Mouse (Mus musculus): ENCODE measurements at regions not wholly inside any gene's neighbourhood (a gene's known extent, or its start where the extent isn't known, plus 50 kb on each side); places are given as distances from the start of the nearest gene placed in this dataset.
"Not testable (repeated sequence)": the region's sequence is repeated elsewhere in the genome, so short reads cannot be mapped to it uniquely, and the experiment has no call there.

DNA sequence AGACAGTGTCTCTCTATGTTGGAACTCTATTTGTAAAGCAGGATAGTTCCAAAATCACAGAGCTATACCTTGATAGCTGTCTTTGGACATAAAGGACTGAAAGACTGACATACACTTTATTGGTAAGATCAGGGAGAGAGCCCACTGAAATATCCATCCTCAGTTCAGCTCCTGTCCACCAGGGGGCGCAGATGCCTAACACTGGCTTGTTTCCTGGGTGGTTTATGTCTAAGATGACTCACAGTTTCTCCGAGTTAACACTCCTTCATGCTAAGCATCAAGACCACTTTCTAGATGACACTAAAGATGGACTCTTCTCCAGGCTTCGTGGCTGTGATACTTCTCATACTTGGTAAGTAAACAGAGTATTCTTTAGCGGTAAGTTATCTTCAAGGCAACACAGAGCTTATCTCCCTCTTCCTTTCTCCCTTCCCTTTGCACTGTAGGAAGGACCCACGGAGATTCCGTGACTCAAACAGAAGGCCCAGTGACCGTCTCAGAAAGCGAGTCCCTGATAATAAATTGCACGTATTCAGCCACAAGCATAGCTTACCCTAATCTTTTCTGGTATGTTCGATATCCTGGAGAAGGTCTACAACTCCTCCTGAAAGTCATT lies 737.2 kb downstream of the Dad1 start:
- in situ Hi-C loops (cut with MboI; ENCODE audit: low sequenced_read_pairs) = not testable (repeated sequence)

DNA sequence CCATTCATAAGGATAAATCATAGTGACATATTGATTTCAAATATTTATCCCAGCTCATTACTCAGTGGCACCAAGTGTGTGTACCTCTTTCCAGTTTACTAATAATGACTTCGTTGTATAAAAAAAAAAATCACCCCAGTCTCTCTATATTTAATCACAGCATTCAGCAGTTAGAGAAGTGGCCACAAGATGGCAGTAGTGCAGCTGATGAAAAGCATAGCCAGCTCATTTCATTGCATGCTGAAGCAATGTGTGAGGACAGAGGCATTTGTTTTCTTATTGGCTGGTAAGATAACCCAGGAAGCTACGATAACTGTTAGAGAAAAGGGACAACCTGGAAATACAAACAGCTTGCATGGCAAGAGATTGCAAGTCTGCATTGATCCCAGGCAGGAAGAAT lies 748.5 kb downstream of the Dad1 start:
- in situ Hi-C loops (cut with MboI; ENCODE audit: low sequenced_read_pairs) = not testable (repeated sequence)

DNA sequence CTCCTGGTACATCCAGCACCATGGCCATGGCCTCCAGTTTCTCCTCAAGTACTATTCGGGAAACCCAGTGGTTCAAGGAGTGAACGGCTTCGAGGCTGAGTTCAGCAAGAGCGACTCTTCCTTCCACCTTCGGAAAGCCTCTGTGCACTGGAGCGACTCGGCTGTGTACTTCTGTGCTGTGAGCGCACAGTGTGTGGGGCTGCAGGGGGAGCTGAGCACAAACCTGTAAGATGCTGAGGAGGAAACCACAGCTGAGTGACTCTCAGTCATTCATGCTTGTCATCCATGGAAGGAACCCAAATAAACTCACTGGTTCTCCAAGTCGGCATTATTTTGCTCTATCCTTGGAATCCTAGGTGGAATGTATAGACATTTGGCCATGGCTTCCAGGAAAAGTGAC lies 765.5 kb downstream of the Dad1 start:
- in situ Hi-C loops (cut with MboI; ENCODE audit: low sequenced_read_pairs) = not testable (repeated sequence)

DNA sequence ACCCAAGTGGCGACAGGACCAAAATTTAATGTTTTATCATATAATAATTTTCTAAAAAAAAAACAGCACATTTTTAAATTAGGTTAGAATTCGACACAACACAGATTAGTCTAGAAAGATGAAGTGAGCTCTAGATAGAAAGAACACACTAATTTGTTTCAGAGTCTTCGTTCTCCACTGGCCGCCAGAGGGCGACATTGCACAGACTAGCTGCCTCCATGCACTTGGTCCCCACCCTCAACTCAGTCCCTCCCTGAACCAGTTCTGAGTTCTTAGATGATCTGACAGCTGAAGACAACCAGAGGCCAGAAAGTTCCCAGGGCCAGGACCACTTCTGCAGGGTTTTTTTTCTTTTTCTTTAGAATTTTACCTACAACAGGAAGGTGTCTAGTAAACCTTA lies 766.3 kb downstream of the Dad1 start:
- in situ Hi-C loops (cut with MboI; ENCODE audit: low sequenced_read_pairs) = not testable (repeated sequence)

DNA sequence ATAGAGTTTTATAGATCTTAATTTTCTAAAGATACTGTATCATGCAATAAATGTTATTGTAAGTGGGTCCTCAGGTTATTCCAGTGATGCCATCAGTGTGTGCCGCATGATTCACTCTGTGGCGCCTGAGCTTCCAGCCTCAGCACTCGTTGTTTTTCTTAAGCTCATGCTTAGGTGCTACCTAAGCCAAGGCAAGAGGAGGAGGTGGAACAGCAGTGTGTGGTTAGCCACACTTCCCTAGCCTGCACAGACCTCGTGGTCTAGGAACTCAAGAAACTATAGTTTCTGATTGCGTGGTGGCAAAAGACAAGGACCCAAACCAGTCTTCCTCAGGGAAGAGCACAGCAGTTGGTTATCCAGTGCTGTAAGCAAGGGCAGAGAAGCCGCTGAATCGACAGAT lies 779.7 kb downstream of the Dad1 start:
- in situ Hi-C loops (cut with MboI; ENCODE audit: low sequenced_read_pairs) = not testable (repeated sequence)

DNA sequence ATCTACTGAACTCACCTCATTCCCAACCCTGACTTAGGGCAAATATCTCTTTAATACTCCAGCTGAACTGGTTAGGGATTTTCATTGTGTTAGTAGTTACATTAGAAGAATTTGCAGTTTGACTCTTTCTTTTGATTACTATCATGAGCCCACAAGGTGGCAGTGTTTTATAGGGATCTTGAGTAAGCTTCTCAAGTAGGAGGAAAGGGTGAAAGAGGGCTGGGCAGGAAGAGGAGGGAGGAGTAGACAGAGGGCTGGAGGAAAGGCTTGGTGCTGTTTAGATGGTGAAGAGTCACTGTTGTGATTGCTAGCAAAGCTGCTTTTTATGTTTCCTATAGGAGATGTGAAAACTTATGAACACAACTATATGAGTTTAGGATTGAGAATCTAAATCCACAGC lies 793.1 kb downstream of the Dad1 start:
- in situ Hi-C loops (cut with MboI; ENCODE audit: low sequenced_read_pairs) = not testable (repeated sequence)

DNA sequence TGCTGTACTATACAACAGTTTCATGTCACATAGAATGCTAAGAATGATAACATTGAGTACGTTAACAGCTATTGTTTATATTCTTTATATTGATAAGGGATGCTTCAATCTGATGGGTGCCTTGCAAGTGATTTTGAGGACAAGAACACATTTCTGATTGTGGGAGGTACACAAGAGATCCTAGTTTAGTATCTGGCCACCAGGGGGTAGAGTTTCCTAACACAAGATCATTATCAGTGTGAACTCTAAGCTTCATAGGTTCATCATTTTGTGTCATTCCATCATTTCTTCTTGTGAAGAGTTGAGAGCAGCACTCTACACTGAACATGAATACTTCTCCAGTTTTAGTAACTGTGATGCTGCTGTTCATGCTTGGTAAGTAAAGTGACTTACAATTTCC lies 799.9 kb downstream of the Dad1 start:
- in situ Hi-C loops (cut with MboI; ENCODE audit: low sequenced_read_pairs) = no loop called here

DNA sequence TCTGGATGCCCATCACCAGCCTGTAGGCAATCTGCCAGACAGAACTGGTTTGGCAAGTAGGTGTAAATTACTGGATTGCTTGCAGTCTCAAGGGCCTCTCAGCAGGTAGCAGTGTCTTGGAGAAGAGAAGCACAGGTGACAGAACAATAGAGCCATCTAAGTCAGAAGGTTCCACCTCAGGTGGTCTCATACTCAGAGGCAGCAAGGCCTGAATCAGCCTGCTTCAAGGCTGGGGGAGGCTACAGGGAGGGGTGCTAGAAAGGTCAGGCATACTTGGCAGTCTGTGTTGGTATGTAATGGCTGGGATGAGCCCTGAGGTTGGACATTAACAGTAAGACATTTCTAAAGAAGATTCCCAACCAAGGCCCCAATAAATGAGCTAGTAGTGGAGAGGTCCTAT lies 814.3 kb downstream of the Dad1 start:
- in situ Hi-C loops (cut with MboI; ENCODE audit: low sequenced_read_pairs) = not testable (repeated sequence)

DNA sequence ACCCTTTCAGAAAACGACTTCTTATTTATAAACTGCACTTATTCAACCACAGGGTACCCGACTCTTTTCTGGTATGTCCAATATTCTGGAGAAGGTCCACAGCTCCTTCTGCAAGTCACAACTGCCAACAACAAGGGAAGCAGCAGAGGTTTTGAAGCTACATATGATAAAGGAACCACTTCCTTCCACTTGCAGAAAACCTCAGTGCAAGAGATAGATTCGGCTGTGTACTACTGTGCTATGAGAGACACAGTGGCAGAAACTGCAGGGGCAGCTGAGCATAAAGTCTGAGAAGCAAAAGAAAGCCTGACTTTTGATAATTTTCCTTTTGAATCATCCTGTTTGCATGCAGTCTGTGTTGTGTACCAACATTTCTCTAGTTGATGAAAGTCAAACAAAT lies 823.8 kb downstream of the Dad1 start:
- in situ Hi-C loops (cut with MboI; ENCODE audit: low sequenced_read_pairs) = not testable (repeated sequence)

DNA sequence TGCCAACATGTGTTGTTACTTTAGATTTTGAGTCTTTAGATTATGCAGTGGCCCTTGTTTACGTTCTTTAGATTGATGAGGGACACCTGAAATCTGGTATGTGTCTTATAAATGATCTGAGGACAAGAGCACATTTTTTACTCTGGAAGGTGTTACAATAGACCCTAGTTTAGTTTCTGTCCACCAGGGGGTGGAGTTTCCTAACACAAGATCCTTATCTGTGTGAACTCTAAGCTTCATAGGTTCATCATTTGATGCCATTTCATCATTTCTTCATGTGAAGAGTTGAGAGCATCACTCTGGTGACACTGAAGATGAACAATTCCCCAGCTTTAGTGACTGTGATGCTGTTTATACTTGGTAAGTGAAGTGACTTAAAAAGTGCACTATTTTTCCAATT lies 825.5 kb downstream of the Dad1 start:
- in situ Hi-C loops (cut with MboI; ENCODE audit: low sequenced_read_pairs) = not testable (repeated sequence)

DNA sequence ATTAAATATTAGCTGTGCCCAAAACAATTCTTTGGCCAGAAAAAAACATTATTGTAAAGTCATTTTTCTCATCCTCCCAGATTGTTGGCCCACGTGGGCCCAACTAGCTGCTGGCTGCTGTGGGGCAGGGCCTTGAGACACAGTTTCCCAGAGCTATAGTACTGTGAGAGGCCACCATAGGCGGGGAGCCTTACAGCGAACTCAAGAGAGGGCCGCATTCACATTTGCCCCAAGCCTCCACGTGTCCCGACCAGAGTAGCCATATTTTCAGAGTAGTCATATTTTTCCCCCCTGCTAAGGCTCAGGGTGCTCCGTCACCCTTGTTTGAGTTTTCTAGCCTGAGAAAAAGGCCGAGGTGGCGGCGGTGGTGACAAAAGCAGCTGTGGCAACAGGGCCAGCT lies 826.3 kb downstream of the Dad1 start:
- in situ Hi-C loops (cut with MboI; ENCODE audit: low sequenced_read_pairs) = not testable (repeated sequence)

DNA sequence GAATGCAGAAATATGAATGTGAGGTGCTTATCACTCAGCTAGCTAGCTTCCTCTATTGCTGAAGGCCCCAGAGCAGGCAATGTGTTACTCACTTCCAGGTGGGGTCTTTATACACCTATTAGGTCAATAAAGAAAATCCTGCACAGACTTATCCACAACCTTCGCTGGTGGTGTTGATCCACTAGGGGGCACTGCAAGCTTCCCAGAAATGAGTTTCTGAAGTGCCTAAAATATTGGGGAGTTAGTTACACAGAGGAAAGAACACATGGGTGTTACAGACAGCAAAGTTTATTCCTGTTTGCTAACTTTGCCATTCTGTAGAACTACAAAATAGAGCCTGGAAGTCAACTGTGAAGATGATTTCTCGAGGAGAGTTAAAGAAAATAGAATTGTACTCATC lies 836.9 kb downstream of the Dad1 start:
- in situ Hi-C loops (cut with MboI; ENCODE audit: low sequenced_read_pairs) = not testable (repeated sequence)

DNA sequence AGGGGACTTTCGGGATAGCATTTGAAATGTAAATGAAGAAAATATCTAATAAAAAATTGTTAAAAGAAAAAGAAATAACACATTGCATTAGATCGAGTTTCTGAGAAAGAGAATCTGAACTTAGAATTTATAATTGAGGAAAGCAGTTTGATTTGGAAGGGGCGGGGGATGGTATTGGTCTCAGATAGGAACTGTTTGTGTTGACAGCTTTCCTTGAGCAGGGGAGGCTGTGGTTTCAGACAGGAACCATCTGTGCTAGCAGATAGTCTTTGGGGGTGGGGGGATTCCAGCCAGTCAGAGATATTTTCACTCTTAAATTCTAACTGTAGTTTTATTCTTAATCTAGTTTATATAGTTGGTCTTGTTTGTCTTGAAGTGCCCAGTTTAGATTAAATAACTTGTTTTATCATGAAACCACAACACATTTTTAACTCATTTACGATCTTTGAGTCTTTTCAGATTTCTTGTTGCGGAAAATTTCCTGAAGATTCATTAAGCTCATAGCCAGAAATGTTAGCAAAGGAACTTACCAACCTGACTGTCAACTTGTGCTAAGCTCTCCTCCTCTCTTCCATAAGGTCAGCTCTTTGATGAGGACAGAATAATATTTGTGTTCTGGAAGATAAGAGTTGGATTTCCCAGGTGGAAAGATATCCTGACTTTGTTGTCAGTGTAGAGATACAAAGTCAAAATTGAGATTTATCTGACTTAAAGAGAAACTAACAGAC lies 846.2 kb downstream of the Dad1 start:
- in situ Hi-C loops (cut with MboI; ENCODE audit: low sequenced_read_pairs) = not testable (repeated sequence)

DNA sequence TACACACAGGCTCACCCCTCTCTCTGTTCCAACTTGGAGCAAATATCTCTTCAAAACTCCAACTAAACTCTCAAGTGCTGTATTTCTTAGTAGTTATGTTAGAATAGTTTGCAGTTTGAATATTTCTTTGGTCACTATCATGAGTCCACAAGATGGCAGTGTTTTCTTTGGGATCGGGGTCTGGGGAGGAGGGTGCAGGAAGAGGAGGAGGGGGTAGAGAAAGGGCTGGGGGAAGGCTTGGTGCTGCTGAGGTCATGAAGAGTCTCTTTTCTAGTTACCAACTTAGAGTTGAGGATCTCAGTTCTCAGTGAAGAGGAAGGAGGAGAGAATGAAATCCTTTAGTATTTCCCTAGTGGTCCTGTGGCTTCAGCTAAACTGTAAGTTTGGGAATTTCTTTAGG lies 863.6 kb downstream of the Dad1 start:
- in situ Hi-C loops (cut with MboI; ENCODE audit: low sequenced_read_pairs) = not testable (repeated sequence)

DNA sequence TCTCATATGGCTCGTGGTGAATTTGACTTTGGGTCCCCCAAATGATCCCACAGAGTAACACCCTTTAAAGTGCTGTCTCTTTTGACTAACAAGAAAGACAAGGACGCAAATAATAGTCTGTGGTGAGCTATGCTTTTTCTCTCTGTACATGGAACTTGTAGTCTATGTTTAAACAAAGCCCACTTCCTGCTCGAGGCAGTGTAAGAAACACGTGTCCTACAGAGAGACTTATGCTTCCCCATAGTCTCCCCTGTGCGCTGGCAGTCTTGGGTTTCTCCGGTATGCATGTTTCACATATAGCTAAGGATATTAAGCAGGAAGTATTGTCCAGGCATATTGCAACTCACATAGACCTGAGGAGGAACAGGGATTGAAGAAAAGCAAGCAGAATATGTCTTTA lies 879.0 kb upstream of the Olfr1507 start:
- in situ Hi-C loops (cut with MboI; ENCODE audit: low sequenced_read_pairs) = not testable (repeated sequence)

DNA sequence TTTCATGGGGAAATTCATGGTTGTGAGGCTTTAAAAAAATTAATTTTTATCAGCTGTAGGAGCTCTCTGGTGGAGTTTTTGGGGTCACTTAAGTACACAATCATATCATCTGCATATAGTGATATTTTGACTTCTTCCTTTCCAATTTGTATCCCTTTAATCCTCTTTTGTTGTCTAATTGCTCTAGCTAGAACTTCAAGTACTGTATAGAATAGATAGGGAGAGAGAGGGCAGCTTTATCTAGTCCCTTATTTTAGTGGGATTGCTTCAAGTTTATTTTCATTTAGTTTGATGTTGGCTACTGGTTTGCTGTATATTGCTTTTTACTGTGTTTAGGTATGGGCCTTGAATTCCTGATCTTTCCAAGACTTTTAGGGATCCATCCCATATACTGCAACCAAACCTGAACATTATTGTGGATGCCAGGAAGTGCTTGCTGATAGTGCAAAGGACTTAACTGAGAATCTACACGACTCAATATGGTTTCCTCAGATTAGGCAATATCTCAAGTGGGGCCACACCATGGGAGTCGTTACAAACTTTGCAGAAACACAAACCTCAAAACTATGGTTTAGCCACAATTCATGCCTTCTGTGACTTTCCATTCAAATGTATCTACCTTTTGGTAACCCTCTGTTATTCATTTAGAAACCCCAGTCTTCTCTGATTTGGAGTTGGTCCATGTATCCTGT lies 878.4 kb upstream of the Olfr1507 start:
- in situ Hi-C loops (cut with MboI; ENCODE audit: low sequenced_read_pairs) = not testable (repeated sequence)

DNA sequence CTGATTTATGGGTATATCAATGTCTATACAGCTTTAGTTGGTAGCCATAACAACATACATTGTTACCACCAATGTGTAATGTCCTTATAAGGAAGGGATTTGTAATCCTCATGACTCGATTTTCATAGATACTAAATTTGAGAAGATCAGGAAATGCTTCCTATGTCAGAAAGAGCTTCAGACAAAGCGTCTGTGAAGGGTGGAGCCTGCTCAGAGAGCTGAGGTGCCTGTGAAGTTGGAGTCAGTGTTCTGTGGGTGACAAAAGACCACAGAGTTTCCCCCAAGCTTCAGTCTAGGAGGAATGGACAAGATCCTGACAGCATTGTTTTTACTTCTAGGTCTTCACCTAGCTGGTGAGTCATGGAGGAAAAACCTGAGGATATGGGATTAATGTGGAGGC lies 874.2 kb upstream of the Olfr1507 start:
- in situ Hi-C loops (cut with MboI; ENCODE audit: low sequenced_read_pairs) = no loop called here

DNA sequence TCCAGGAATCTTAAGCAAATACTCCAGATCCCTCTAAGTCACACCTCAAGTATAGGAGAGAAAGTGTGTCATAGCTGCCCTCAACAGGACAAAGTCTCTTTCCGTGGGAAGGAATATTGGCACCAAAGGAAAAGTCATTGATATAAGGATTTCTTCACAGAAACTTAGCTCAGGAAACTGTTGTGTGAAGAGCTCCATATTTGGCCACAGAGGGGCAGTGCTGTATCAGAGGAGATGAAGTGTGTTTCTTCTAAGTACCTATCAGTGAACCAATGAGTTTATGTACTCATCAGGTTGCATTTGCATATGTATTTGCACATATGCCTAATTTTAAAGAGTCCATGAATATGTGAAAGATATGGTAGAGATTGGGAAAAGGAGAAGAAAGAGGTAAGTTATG lies 871.9 kb upstream of the Olfr1507 start:
- in situ Hi-C loops (cut with MboI; ENCODE audit: low sequenced_read_pairs) = not testable (repeated sequence)

DNA sequence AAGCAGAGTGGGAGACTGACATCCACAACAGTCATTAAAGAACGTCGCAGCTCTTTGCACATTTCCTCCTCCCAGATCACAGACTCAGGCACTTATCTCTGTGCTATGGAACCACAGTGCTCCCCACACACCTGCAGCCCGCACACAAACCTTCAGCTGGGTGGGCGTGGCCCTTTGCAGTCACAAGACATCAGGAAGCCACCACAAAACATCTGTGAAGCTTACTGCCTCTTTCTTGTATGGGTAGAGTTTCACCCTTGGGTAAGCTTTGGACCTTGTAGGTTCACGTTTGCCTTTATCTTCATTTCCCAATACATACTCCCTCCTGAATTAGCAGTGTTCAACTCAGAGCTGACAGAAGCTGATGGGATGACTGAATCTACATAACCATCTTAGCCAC lies 868.4 kb upstream of the Olfr1507 start:
- in situ Hi-C loops (cut with MboI; ENCODE audit: low sequenced_read_pairs) = not testable (repeated sequence)

DNA sequence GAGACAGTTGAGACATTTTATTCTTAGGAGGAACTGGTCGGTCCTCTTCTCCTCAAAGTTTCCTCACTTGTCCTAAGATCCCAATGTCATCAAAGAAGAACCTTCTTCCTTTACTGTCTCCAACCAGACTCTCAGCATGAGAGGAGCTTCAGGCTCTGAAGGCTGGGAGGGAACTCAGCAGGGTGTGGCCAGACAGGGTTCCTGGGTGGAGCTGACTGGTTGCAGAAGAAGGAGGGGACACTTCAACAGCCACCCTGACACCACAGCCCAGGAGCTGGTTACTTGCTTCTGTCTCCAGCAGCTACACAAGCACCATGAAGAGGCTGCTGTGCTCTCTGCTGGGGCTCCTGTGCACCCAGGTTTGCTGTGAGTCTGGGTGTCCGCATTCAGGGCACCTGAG lies 866.5 kb upstream of the Olfr1507 start:
- in situ Hi-C loops (cut with MboI; ENCODE audit: low sequenced_read_pairs) = not testable (repeated sequence)

DNA sequence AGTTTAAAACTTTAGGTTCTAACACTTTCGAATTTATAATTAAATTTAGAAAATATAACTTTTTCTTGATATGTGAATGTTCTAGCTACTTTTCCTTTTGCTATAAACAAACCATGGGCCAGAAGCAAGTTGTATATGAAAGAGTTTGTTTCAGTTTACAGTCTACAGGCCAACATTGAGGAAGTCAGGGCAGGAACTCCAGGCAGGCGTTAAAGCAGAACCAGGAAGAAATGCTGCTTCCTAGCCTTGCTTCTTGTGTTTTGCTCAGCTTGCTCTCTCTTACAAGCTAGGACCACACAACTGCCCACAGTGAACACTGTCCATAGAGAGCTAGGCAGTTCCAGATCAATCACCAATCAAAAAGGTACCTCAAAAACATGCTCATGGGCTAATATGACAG lies 861.9 kb upstream of the Olfr1507 start:
- in situ Hi-C loops (cut with MboI; ENCODE audit: low sequenced_read_pairs) = not testable (repeated sequence)

DNA sequence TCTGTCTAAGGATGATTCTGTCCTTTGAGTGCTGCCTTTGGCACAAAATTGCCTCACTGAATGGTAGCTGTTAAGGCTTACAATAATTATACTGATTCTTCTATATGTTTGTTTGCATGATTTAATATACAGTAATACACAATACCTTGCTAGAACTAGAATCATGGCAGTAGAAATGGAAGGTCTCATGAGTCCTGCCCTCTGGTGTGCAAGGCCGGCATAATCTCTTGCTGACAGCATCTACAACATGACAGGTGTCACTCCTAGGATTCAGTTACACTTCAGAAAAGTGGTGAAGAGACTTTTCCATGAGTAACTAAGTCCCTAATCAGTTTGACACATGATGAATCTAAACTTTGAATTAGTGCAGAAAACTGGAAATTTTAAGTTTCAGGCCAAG lies 861.2 kb upstream of the Olfr1507 start:
- in situ Hi-C loops (cut with MboI; ENCODE audit: low sequenced_read_pairs) = not testable (repeated sequence)

All from CH12F3 (cell line).